Mouse (Mus musculus) monocyte, adult 2 months (primary cell): Measurements from ENCODE around the gene Ackr1.

Source experiments
- DNase-seq, 2 experiments: peaks; one replicate each; pipeline ENCODE4 v3.0.0; 2022; ENCODE audit warnings: low spot score in 2 of 2, low read depth in 1 of 2

Gene Ackr1

GRCm38 (mm10) chr1:173333312-173334253 is at the start of gene Ackr1:
Ackr1 (minus strand) TSS chr1:173333750.
- no peak for DNase-seq

GRCm38 (mm10) chr1:173381436-173381835 is 47.9 kb upstream of the Ackr1 start:
- DNase-seq = no peak

DNA sequence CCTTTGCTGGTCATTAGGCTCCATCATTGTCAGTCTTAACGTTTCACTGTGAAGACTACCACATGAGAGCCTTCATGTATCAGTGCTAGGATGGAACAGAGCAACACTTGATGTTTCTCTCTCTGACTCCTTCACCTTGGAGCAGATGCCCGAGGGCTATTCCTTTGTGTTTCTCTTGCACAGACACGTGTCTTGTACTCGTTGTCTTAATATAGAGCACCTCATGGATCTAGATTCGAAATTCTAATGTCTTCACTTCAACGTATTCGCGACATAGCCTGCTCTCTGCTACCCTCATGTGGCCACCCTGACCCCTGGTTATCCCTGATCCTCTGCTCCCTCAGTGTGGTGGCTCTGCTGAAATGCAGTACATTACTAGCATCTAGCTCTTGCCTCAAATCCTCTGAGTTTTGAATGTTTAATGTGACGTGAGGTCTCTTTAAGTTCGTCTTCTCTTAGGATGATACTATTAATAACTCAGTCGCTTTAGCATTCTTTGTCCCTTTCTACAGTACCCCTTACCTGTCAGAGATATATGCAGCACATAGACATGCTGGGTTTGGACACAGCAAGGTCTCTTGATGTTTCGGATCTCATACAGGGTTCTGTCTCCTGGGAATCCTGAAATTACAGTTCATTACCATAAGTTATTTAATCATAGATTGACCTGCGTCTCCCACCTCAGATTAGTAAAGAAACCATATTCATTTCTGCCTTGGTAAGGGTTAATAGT is 44.0 kb upstream of the Ackr1 start:
- DNase-seq = peak in 1 of 2 experiments; percentile 37

- no peak for DNase-seq
Measured at GRCm38 (mm10) chr1:173374020-173374419, 40.5 kb upstream of the Ackr1 start.

DNA sequence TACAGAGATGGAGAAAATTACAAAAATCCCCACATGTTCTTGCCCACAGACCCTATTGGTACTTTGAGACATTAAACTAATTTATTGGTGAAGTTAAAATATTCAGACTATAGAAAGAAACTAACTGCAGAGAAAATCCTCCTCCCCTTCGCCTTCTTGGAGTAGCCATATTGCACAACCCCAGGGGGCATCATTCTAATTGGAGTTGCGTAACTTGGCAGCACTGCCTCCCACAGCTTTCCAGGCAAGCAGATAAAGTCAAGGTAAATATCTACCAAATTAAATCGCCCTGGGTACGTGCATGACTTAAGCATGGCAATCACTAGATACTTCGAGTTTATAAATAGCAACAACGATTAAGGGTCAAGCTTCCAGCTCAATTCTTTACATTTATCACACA is 38.0 kb upstream of the Ackr1 start:
- DNase-seq = no peak

GRCm38 (mm10) chr1:173370456-173370855 is 36.9 kb upstream of the Ackr1 start:
- no peak for DNase-seq

DNA sequence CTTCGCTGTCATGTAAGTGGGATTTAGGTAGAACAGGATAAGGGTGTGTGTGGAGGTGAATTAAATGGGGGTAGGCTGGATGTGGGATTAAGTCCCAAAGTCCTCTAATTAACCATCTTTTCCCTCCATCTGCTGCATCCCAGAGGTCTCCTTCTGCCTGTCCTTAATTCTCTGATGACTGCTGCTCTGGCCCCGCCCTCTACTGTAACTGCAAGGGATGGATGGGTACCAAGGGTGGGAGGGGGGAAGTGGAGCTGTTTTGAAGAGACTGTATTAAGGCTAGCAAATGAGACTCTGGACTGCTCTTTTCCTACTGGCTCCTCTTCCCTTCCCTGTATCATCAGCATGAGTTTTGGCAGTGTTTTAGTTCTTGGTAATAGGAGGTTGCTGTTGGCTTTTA is 36.1 kb upstream of the Ackr1 start:
- no peak for DNase-seq

GRCm38 (mm10) chr1:173367356-173368046 is 34.0 kb upstream of the Ackr1 start, which contains the start of gene Cadm3:
Cadm3 (minus strand) TSS chr1:173367695.
- DNase-seq = no peak

DNA sequence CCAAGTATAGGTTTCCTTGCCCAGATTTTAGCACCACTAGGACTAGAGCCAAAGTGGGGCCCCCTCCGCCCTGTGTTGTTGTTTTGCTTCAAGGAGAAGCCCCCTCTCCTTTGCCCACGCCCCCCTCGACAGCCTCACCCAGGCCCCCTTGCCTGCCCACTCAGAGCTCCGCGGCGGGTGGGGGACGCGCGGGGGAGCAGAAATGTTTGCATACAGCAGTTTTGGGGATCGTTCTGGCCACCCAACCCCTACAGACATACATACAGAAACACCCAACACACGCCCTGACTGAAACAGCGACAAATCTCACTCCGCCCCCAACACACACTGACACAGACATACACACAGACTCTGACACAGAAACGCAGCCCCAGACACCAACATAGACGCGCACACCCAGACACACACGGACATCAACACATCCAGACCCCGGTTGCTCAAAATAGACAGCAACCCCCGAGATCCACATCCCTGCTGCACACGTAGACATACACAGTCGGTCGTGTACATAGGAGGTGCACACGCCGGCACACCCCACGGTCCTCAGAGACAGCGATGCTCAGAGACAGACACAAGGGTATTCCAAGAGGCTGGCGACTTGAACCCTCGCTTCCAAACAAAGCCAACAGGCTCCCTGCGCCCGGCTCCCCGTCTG is 33.3 kb upstream of the Ackr1 start:
- no peak for DNase-seq

GRCm38 (mm10) chr1:173365970-173366409 is 32.4 kb upstream of the Ackr1 start:
- DNase-seq = peak in 1 of 2 experiments; percentile 46

GRCm38 (mm10) chr1:173364125-173364800 is 30.7 kb upstream of the Ackr1 start:
- DNase-seq = no peak

GRCm38 (mm10) chr1:173363436-173363835 is 29.9 kb upstream of the Ackr1 start:
- no peak for DNase-seq

DNA sequence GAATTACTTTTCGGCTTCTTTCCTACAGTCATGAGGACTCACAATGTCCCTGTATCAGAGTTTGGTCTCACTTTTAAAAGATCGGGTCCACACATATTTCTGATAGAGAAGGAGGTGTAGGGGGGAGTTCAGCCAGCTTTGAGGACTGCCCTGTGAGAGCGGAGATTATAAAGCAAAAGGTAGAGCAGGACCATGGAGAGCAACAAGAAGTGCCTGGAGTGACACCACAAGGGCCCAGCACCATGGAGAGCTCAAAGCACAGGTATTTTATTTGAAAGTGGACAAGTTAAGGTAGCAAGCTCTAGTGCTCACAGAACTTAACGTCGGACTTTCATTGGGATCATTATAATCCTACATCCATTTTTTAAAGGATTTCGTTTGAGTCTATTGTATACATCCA is 28.1 kb upstream of the Ackr1 start:
- no peak for DNase-seq

GRCm38 (mm10) chr1:173359590-173360290 is 26.2 kb upstream of the Ackr1 start:
- DNase-seq = no peak

DNA sequence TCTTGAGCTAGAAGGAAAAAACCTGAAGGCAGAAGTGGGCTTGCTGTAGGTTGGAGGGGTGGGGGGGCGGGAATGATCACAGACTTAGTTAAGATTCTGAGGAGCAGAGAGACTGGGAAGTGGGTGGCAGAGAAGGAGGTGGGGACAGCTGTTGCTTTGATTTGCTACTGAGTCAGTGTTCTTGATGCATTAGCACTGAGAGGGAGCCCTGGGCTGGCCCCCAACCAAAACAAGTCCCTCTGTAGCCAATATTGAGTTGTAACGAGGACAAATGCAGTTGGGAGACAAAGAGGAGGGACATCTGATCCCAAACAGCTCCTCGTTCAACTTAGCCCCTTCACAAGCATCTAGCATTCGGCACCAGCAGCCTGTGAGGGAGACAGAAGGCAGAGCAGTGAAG is 24.2 kb upstream of the Ackr1 start:
- no peak for DNase-seq

- DNase-seq = no peak
Measured at GRCm38 (mm10) chr1:173356699-173357098, 23.1 kb upstream of the Ackr1 start.

DNA sequence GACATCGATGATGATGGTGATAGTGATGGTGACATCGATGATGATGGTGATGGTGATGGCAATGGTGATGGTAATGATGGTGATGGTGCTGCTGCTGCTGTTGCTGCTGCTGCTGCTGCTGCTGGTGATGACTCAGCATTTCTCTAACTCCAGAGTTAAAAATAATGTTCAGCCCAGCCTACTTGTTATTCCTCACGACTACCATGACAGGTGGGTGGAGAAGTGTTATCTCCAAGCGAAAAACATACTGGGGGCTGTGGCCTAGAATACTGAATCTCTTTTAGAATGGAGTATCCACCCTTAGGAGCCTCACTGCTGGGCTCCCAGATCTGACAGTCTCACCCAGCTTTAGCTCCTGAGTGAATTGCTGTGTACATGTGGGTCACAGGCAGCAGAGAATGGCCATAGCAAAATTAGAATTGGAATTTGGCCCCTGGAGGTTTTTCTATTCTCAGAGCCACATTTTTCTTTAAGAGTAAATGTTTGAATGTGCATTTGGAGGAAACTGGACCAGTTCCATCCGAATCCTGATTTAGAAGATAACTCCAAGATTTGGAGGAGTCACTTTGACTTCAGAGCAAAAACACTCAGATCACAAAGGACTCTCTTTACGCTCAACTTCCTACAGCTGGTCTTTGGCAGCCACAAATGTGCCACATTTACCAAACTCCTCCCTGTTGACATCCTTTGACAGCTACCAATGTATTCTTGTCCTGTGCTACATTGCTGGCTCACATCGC is 21.7 kb upstream of the Ackr1 start:
- DNase-seq = no peak

GRCm38 (mm10) chr1:173350372-173350957 is 16.9 kb upstream of the Ackr1 start, which contains the start of gene Aim2:
Aim2 (plus strand) TSS chr1:173350879.
- DNase-seq = no peak

DNA sequence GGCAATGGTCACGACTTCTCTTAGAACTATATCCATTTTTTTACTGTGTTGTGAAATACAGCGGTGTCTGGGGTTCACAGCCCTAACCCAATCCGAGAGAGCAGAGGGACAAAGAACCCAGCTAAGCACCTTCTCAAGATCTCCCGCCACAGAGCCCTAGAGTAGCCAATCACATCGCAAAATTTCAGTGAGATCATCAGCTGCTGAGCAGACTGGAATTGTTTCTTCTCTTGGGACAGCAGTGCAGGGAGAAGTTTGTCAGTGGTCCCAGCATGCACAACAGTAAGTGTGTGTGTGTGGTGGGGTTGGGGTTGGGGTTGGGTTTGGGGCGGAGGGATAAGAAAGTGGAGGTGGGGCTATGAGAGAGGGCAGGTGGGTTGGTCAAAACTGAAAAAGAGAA is 16.4 kb upstream of the Ackr1 start:
- no peak for DNase-seq
